Mouse (Mus musculus): ENCODE data around the gene 1700020L24Rik.

1700020L24Rik gene

GRCm38 (mm10) chr11:83471766-83472165 lies 34.3 kb downstream of the 1700020L24Rik start:
- peak in 1 of 2 experiments; percentile 18 for DNase-seq (ENCODE audit: low spot score in 2 of 2)

GRCm38 (mm10) chr11:83472324-83473234 lies 35.1 kb downstream of the 1700020L24Rik start, which contains the start of gene Taf15:
Gene Taf15, plus strand, starts transcription at chr11:83473086.
- DNase-seq (ENCODE audit: low spot score in 2 of 2): peak; percentile 99

GRCm38 (mm10) chr11:83473235-83474016 lies 35.9 kb downstream of the 1700020L24Rik start:
- DNase-seq (ENCODE audit: low spot score in 2 of 2): no peak
